Mouse (Mus musculus) limb, embryonic 14.5 days (tissue): ENCODE results near the gene Larp4b. TPM values are rescaled to one million over a fixed set of nuclear protein-coding genes. Genes with fewer than 3 reads are reported as not detected.

Experiments
- ATAC-seq: fragments of 200-750 bp; cut with Nextera tagmentation; 2 replicates; pipeline ENCODE4 v1.8.0; 2017; ENCODE audit warnings: low read depth, moderate number of reproducible peaks, moderate TSS enrichment; ENCODE audit not compliant: low FRiP score
- DNase-seq: peaks from one replicate; pipeline ENCODE4 v3.0.0-alpha.2; 2015; ENCODE audit warnings: low spot score
- H3K27ac ChIP-seq: fragments of 300-500 bp; sonication (generic); replicated peaks from 2 replicates; pipeline ENCODE4 v1.5.1; 2014; ENCODE audit warnings: low read depth, mild to moderate bottlenecking, low read length, moderate library complexity, mixed read lengths
- H3K27me3 ChIP-seq: fragments of 300-500 bp; sonication (generic); 2 replicates; pipeline ENCODE4 v1.6.1; 2014; ENCODE audit warnings: low read length, mixed read lengths; ENCODE audit not compliant: control insufficient read depth, insufficient read depth
- H3K36me3 ChIP-seq: fragments of 300-500 bp; sonication (generic); 2 replicates; pipeline ENCODE4 v1.6.1; 2014; ENCODE audit warnings: mild to moderate bottlenecking, low read length, moderate library complexity, mixed read lengths; ENCODE audit not compliant: control insufficient read depth, insufficient read depth
- H3K4me1 ChIP-seq: fragments of 300-500 bp; sonication (generic); 2 replicates; pipeline ENCODE4 v1.6.1; 2014; ENCODE audit warnings: antibody characterized with exemption, low read length, mixed read lengths; ENCODE audit not compliant: control insufficient read depth, insufficient read depth
- H3K4me2 ChIP-seq: fragments of 300-500 bp; sonication (generic); replicated peaks from 2 replicates; pipeline ENCODE4 v1.6.1; 2014; ENCODE audit warnings: low read depth, mild to moderate bottlenecking, low read length, moderate library complexity; ENCODE audit not compliant: severe bottlenecking
- H3K4me3 ChIP-seq: fragments of 300-500 bp; sonication (generic); replicated peaks from 2 replicates; pipeline ENCODE4 v1.5.1; 2014; ENCODE audit warnings: low read length
- H3K9ac ChIP-seq: fragments of 300-500 bp; sonication (generic); 2 replicates; pipeline ENCODE4 v1.6.1; 2014; ENCODE audit warnings: mild to moderate bottlenecking, low read depth, low read length, moderate library complexity; ENCODE audit not compliant: severe bottlenecking
- H3K9me3 ChIP-seq: fragments of 300-500 bp; sonication (generic); 2 replicates; pipeline ENCODE4 v1.6.1; 2016; ENCODE audit warnings: low read length; ENCODE audit not compliant: control insufficient read depth
- POLR2A ChIP-seq: fragments of 200-500 bp; IDR thresholded peaks from 2 replicates; pipeline ENCODE4 v1.8.0; 2012; ENCODE audit warnings: inconsistent platforms, mild to moderate bottlenecking, moderate library complexity, borderline replicate concordance; ENCODE audit not compliant: insufficient read depth, insufficient read length; ENCODE audit errors: extremely low read depth
- WGBS: fragments of 180-500 bp; shearing (Covaris S2); extraction: QIAGEN DNeasy Blood & Tissue Kit; methylation state at CpG from one replicate; pipeline ENCODE4 v1.1.7; 2014; 5-methylcytosine and 5-hydroxymethylcytosine counted together
- polyA plus RNA-seq, 2 experiments: library from polyadenylated mRNA; depleted of rRNA in 1 of 2; stranded (reverse) in 1 of 2; unstranded in 1 of 2; fragments of >200 nt; fragmentation: Nextera tagmentation in 1 of 2; extraction: Ambion mirVana in 1 of 2; gene quantifications; 2 replicates each; pipeline versions ENCODE4 v1.2.1 to v1.2.3; 2012 to 2014

Gene Larp4b
- polyA plus RNA-seq, 2 experiments = 23.9 to 40.0 TPM

- WGBS = 90% methylated on average over 4 of the region's 4 CpGs
- no peak overlapping the region for H3K27ac ChIP-seq
- ATAC-seq = no peak
- H3K4me3 ChIP-seq = no peak overlapping the region
- no peaks in the 10 kb centered on the region for H3K9me3 ChIP-seq
- H3K27me3 ChIP-seq = no peaks in the 10 kb centered on the region
- H3K4me1 ChIP-seq = no peaks in the 10 kb centered on the region
- TF ChIP-seq POLR2A = no peak
- no peaks in the 10 kb centered on the region for H3K36me3 ChIP-seq
- DNase-seq = no peak
- no peak overlapping the region for H3K4me2 ChIP-seq
- H3K9ac ChIP-seq = no peak overlapping the region
Measured at GRCm38 (mm10) chr13:9061394-9061793, 32.3 kb upstream of the Larp4b start.

GRCm38 (mm10) chr13:9064196-9064595, 29.5 kb upstream of the Larp4b start:
- no peak overlapping the region for H3K27ac ChIP-seq
- ATAC-seq = no peak

GRCm38 (mm10) chr13:9066107-9066506, 27.6 kb upstream of the Larp4b start:
- no peaks in the 10 kb centered on the region for H3K36me3 ChIP-seq
- H3K4me3 ChIP-seq = no peak overlapping the region
- H3K4me2 ChIP-seq = no peak overlapping the region
- no peak for TF ChIP-seq POLR2A
- no peak overlapping the region for H3K27ac ChIP-seq
- no peak overlapping the region for H3K9ac ChIP-seq
- ATAC-seq (peak; percentile 80), DNase-seq (peak; percentile 10)
- H3K4me1 ChIP-seq = no peaks in the 10 kb centered on the region
- H3K27me3 ChIP-seq = no peaks in the 10 kb centered on the region
- H3K9me3 ChIP-seq = no peaks in the 10 kb centered on the region
- WGBS = 52% methylated on average over 5 of the region's 5 CpGs

More at GRCm38 (mm10) chr13:9064196-9064595, 29.5 kb upstream of the Larp4b start:
- no peaks in the 10 kb centered on the region for H3K36me3 ChIP-seq
- H3K4me2 ChIP-seq = no peak overlapping the region
- H3K4me3 ChIP-seq = no peak overlapping the region
- TF ChIP-seq POLR2A = no peak
- no peak overlapping the region for H3K9ac ChIP-seq
- WGBS = 86% methylated on average over 2 of the region's 2 CpGs
- H3K4me1 ChIP-seq = no peaks in the 10 kb centered on the region
- H3K27me3 ChIP-seq = no peaks in the 10 kb centered on the region
- DNase-seq = no peak
- H3K9me3 ChIP-seq = no peaks in the 10 kb centered on the region

- ATAC-seq (no peak), DNase-seq (no peak)
- Histone ChIP-seq H3K36me3 (no peaks in the 10 kb centered on the region), H3K4me3 (no peak overlapping the region), H3K9ac (no peak overlapping the region), H3K27me3 (no peaks in the 10 kb centered on the region), H3K9me3 (no peaks in the 10 kb centered on the region), H3K27ac (no peak overlapping the region), H3K4me2 (no peak overlapping the region), H3K4me1 (no peaks in the 10 kb centered on the region)
- WGBS = 76% methylated on average over 8 of the region's 9 CpGs
- no peak for TF ChIP-seq POLR2A
Measured at GRCm38 (mm10) chr13:9071008-9071407, 22.7 kb upstream of the Larp4b start.

GRCm38 (mm10) chr13:9073818-9074217, 19.9 kb upstream of the Larp4b start:
- Histone ChIP-seq H3K9ac (no peak overlapping the region), H3K36me3 (no peaks in the 10 kb centered on the region), H3K4me3 (no peak overlapping the region), H3K4me1 (no peaks in the 10 kb centered on the region), H3K27ac (no peak overlapping the region), H3K4me2 (no peak overlapping the region), H3K9me3 (no peaks in the 10 kb centered on the region), H3K27me3 (no peaks in the 10 kb centered on the region)
- ATAC-seq (no peak), DNase-seq (no peak)
- 51% methylated on average over 4 of the region's 4 CpGs for WGBS
- TF ChIP-seq POLR2A = no peak
